Mouse (Mus musculus) cerebellum, adult 8-10 months (tissue): ENCODE measurements around the gene Tbc1d1.
A peak's percentile ranks its signal among the peaks of the same experiment; 100 is the strongest.

Experiments used
- DNase-seq: peaks from one replicate; pipeline ENCODE4 v3.0.0; 2022

Tbc1d1 gene

DNA sequence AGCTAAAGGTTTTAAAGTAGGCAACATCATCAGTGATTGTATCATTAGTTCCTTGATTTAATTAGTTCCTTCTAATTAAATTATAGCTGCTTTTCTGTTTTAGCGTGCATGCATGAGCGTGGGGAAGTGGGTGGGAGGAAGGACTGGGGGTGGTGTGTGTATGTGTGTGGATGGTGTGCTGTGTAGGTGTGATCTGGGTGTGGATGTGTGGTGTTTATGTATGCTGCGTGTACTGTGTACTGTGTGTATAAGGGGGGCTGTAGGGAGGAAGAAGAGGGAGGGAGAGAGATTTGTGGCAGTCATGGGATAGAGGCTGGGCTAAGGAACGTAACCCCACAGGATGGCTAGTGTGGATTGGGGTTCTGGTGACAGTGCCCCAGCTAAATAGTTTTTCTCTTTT is 129.2 kb downstream of the Tbc1d1 start:
- DNase-seq, result no peak

- no peak for DNase-seq
Observed at GRCm38 (mm10) chr5:64285851-64286250, 129.7 kb downstream of the Tbc1d1 start.

DNA sequence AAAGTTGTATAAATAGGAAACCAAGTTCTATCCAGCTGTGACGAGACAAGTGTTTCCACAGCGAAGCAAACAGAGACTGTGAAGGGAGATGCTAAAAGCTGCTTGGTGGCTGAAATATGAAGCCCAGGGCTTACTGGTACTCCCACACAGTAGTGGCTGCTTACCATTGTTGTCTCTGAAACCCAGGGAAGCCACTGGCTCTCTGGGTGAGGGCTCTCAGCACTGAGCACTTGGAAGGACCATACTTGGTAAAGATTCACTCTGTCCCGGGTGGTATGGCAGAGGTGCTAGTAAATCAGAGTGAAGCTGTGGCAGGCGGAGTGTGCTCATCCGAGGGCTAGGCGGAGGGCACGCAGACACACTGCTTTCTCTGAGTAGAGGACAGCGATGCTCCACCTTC is 131.2 kb downstream of the Tbc1d1 start:
- no peak for DNase-seq

DNA sequence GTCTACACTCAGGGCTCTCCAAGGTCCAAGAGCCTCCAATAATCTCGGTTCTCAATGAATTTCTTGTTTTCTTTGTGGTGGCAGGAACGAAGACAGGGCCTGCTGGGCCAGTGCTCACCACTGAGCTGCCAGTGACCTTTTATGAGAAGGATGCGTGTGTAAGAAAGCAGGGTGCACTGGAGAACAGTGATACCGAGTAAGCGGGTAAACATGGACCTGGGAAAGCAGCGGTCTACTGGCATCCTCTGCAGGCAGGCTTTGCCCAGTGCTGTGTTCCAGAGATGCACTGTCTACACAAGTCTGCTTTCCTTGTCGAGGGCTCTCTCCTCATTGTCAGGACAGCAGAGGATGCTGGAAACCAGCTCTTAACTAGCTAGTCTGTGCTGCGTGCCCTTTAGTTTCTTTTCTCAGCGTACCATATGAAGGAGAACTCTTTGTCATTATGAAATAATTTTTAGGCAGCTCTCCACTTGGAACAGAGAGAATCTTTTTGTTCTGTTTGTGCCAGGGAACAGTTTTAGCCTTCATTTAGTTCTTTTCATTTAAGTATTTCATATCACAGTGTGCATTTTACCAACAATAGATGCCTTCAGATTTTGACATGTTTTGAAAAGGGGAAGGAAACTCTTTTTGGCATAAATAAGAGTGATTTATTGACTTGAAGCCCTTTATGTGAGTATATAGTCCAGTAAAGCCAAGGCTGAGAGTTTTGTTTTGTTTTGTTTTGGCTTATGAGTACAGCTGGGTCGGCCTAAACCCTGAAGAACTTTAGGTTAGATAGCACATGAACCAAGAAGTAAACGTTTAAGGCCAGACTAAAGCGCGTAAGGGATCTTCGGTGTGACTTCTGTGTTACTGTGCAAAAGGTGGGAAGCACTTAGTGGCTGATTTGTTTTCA is 132.2 kb downstream of the Tbc1d1 start:
- no peak for DNase-seq

DNA sequence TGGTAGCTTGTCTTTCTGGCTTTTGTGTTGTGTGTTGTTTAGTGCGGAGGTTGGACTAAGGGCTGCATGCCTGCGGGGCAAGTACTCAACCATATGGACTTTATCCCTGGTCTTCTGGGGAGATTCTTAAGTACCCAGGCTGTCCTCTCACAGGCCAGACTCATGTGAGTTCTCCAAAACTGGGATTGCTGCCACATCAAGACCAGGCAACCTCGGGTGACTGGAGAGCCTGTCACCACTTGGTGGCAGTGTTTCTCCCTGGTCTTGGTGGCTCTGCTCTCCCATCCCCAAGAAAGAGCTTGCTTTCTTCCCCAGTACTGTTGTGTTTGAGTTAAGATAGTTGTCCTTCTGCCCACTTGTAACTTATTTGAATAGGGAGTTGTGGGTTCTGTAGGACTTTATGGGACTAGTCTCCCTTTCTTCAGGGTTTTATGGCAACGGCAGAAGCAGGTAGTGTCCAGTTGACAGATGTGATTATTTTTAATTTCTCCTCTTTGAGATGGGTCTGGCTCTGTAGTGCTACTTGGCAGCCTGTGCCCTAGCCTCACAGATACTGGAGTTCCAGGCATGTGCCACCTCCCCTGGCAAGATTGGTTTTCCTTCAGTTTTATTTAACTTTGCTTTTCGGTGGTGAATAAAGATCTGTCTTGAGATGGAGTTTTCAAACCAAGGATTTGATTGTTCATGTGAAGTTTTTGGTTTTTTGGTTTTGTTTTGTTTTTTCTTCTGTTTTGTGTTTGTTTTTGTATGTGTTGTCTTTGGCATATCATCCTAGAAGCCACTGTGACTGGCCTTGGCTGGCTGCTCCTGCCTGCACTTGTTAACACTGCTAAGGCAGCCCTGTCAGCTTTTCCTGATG is 133.3 kb downstream of the Tbc1d1 start:
- peak; percentile 60 for DNase-seq

DNA sequence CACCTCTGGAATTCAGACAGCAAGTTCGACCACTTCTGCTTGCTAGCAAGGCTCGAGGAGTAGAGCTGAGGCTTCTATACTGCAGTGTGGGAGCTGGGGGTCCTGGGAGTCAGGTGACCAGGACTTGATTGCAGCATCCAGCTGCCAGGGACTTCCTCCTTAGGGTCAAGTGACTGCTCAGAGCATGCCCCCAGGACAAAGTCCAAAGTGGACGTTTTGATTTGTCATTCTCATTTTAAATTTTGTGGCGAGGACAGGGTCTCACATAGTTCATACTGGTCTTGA is 133.9 kb downstream of the Tbc1d1 start:
- no peak for DNase-seq

DNA sequence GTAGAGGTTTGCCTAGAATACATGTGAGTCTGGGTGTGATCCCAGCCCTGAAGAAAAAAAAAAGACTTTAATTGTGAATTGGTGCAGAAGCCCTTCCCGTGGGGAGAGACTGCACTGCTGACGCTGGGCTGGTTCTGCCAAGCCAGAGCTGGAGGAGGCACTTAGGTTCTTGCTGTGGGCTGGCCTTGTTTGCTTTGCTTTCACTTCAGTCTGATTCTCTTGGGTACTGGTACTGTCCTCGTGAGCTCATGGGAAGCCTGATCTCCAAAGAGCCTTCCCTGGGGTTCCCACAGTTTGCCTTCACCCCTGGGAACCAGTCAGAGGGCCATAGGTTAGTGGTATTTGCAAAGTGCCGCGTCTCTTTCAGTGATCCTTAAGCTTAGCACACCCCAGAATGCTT is 135.6 kb downstream of the Tbc1d1 start:
- no peak for DNase-seq

- DNase-seq, result no peak
Observed at GRCm38 (mm10) chr5:64295621-64296020, 139.5 kb downstream of the Tbc1d1 start.

- no peak for DNase-seq
Observed at GRCm38 (mm10) chr5:64296328-64296727, 140.2 kb downstream of the Tbc1d1 start.

GRCm38 (mm10) chr5:64297100-64297499 is 141.0 kb downstream of the Tbc1d1 start:
- no peak for DNase-seq

GRCm38 (mm10) chr5:64298331-64299036 is 142.4 kb downstream of the Tbc1d1 start:
- no peak for DNase-seq

- no peak for DNase-seq
Observed at GRCm38 (mm10) chr5:64299508-64300324, 143.6 kb downstream of the Tbc1d1 start.

DNA sequence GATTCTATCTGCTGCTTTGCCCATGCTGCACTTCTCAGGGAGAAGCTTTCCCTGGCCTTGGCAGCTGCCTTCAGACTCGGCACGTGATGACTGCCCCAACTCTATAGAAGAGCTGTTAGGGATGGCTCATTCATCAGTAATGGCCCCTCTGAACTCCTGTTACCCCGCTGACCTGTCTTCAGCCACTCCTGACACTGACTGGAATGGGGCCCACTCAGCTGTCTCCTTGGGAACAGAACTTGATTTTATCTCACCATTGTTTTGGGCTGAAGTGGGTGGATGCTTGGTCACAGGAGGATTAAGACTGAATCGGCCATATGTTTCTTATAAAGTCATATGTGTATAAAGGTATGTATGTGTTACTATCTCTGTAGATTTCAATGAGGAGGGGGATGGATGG is 145.1 kb downstream of the Tbc1d1 start:
- DNase-seq, result no peak

DNA sequence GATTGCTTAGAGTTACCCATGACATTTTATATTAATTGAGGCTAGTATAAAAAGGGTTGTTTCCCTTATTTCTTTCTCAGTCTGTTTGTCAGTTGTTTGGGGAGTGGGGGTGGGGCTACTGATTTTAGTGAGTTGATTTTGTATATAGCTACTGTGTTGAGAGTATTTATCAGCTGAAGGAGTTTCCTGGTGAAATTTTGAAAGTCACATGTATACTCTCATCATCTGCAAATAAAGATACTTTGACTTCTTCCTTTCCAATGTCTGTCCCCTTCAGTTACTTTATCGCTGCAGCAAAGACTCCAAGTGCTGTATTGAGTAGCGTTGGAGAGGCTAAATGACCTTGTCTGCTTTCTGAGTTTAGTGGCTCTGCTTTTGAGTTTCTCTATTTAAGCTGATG is 151.2 kb downstream of the Tbc1d1 start:
- no peak for DNase-seq

DNA sequence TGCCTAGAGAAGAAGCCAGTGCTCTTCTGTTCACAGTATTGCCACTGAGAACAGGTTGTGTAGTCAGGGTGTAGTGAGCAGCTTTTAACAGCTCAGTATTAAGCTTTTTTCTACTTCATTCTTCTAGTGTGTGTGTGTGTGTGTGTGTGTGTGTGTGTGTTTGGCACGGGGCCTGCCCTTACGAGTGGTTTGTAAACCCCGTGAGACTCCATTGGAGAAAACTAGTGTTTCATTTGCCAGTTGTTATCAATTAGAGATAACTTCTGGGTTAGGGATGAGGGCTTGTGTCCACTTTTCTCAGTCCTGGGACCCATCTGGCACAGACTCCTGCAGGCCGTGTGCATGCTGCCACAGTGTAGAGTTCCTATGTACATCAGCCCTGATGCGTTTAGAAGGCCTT is 156.2 kb downstream of the Tbc1d1 start:
- no peak for DNase-seq

GRCm38 (mm10) chr5:64313481-64313880 is 157.4 kb downstream of the Tbc1d1 start:
- no peak for DNase-seq

- DNase-seq, result no peak
Observed at GRCm38 (mm10) chr5:64314288-64315052, 158.4 kb downstream of the Tbc1d1 start.

DNA sequence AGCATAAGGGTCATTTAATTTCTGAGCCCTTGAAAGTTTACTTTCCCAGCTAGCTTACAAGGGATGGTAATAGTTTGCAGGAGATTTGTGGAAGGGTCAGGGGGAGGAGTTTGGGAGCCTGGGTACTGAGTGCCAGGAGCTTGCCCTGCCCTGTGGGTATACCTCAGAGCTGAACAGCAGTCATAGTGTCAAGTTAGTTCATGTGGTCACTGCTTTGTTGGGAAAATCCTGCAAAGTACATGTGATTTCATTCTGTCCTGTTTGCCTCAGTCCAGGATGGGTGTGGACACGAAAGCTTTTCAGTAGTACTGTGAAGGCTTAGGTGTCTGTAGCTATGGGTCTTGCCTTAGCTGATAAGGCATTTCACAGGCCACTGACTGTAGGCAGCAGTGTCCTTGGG is 159.0 kb downstream of the Tbc1d1 start:
- no peak for DNase-seq

DNA sequence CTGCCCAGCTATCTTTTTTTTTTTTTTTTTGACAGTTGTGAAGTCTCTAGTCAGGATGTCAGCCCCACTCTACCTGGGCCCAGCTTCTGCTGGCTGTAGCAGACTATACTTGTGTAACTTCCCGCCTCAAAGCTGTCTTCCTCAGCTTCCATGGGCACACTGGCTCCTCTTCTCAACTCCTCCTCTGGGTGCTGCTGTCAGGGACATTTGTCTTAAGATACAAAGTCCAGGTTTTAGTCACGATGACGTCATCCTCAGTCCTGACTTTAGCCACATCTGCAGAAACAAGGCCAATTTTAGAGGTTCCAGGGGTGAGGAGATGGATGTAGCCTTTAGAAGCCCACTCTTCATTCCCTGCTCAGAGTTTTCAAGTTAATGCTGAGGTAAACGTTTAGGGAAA is 167.2 kb downstream of the Tbc1d1 start:
- no peak for DNase-seq

DNA sequence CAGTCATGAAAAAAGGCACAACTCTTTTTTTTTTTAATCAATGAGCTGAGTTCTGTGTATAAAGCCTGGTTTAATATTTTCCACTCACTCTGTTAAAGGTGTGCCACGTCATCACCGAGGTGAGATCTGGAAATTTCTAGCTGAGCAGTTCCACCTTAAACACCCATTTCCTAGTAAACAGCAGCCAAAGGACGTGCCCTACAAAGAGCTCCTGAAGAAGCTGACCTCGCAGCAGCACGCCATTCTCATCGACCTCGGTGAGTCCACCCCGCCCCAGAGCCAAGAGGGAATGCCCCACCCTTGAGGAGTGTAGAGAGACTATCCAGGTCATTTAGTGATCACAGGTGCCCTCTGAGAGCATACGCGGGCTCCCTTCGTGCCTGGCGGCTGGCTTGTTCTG is 168.2 kb downstream of the Tbc1d1 start:
- no peak for DNase-seq

GRCm38 (mm10) chr5:64324920-64325319 is 168.8 kb downstream of the Tbc1d1 start:
- no peak for DNase-seq
